Mouse (Mus musculus): ENCODE measurements around the gene Pkdcc. TPM values are rescaled to one million over a fixed set of nuclear protein-coding genes. Genes with fewer than 3 reads are reported as not detected.

The Pkdcc gene
- total RNA-seq, 2 experiments from 2014 or later = 68.1 to 76.6 TPM

GRCm38 (mm10) chr17:83247176-83247575 is 32.1 kb downstream of the Pkdcc start:
- DNase-seq = no peak

- DNase-seq = no peak
Measured at GRCm38 (mm10) chr17:83248467-83248866, 33.4 kb downstream of the Pkdcc start.

- DNase-seq = no peak
Measured at GRCm38 (mm10) chr17:83250903-83251526, 35.9 kb downstream of the Pkdcc start.

- peak; percentile 52 for DNase-seq
Measured at GRCm38 (mm10) chr17:83253051-83253649, 38.1 kb downstream of the Pkdcc start.

GRCm38 (mm10) chr17:83267202-83268128 is 52.4 kb downstream of the Pkdcc start:
- peak; percentile 75 for DNase-seq

- peak; percentile 91 for DNase-seq
Measured at GRCm38 (mm10) chr17:83271509-83271908, 56.4 kb downstream of the Pkdcc start.

- DNase-seq = no peak
Measured at GRCm38 (mm10) chr17:83272641-83273040, 57.5 kb downstream of the Pkdcc start.

- DNase-seq = no peak
Measured at GRCm38 (mm10) chr17:83273636-83274035, 58.5 kb downstream of the Pkdcc start.

- DNase-seq = no peak
Measured at GRCm38 (mm10) chr17:83274101-83274500, 59.0 kb downstream of the Pkdcc start.

Other genes with a start within 250 kb of the Pkdcc start
- 10 to 100 TPM; 17.5 to 18.1 TPM for gene Eml4, start 135.6 kb downstream of the Pkdcc start, total RNA-seq (2021)